Mouse (Mus musculus) lung, postnatal 0 days (tissue): Measurements from ENCODE around the gene Diaph2.

ENCODE experiments used
- CTCF ChIP-seq: IDR thresholded peaks from 2 replicates; pipeline ENCODE4 v1.5.1; 2016; ENCODE audit warnings: antibody characterized with exemption, mild to moderate bottlenecking
- EP300 ChIP-seq: IDR thresholded peaks from 2 replicates; pipeline ENCODE4 v1.6.1; 2016; ENCODE audit warnings: antibody characterized with exemption, mild to moderate bottlenecking, control low read depth

DNA sequence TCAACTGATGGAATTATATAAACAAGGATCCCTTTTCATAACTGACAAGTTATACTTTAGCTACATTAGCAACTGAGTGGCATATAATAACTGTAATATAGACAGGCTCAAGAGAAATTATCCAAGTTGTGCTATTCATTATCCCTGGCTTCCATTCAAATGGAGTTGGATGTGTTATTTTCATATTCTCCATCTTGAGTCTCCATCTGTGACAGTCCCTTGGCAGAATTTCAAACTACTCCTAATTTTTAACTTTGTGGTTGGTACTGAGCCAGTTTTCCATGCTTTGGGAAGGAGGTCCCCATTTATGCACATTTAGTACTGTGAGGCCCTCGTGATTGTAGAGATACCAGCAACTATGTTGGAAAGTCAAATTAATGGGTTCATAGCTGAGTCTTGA lies 270.2 kb downstream of the Diaph2 start:
- TF ChIP-seq EP300 (no peak), CTCF (no peak)
